Mouse (Mus musculus) forebrain, embryonic 12.5 days (tissue): ENCODE measurements around the gene Tacc2. TPM values are rescaled to one million over a fixed set of nuclear protein-coding genes. Genes with fewer than 3 reads are reported as not detected.
"Not testable (repeated sequence)": the region's sequence is repeated elsewhere in the genome, so short reads cannot be mapped to it uniquely, and the experiment has no call there.

Experiments used
- ATAC-seq: fragments of 200-750 bp; cut with Nextera tagmentation; 2 replicates; pipeline ENCODE4 v1.8.0; 2017; ENCODE audit warnings: moderate TSS enrichment; ENCODE audit not compliant: low FRiP score
- H3K27ac ChIP-seq: fragments of 300-500 bp; sonication (generic); 2 replicates; pipeline ENCODE4 v1.5.1; 2016; ENCODE audit warnings: mild to moderate bottlenecking
- H3K27me3 ChIP-seq: fragments of 300-500 bp; sonication (generic); 2 replicates; pipeline ENCODE4 v1.6.1; 2016; ENCODE audit warnings: mild to moderate bottlenecking
- H3K36me3 ChIP-seq: fragments of 300-500 bp; sonication (generic); replicated peaks from 2 replicates; pipeline ENCODE4 v1.6.1; 2016; ENCODE audit warnings: mild to moderate bottlenecking
- H3K4me1 ChIP-seq: fragments of 300-500 bp; sonication (generic); 2 replicates; pipeline ENCODE4 v1.6.1; 2016
- H3K4me2 ChIP-seq: fragments of 300-500 bp; sonication (generic); 2 replicates; pipeline ENCODE4 v1.6.1; 2016; ENCODE audit warnings: mild to moderate bottlenecking, moderate library complexity
- H3K4me3 ChIP-seq: fragments of 300-500 bp; sonication (generic); replicated peaks from 2 replicates; pipeline ENCODE4 v1.5.1; 2016; ENCODE audit warnings: mild to moderate bottlenecking
- H3K9ac ChIP-seq: fragments of 300-500 bp; sonication (generic); 2 replicates; pipeline ENCODE4 v1.6.1; 2016; ENCODE audit warnings: mild to moderate bottlenecking
- H3K9me3 ChIP-seq: fragments of 300-500 bp; sonication (generic); 2 replicates; pipeline ENCODE4 v1.6.1; 2016
- WGBS: fragments of 180-500 bp; shearing (Covaris S2); methylation state at CpG from one replicate; pipeline ENCODE4 v1.1.7; 2016; 5-methylcytosine and 5-hydroxymethylcytosine counted together
- polyA plus RNA-seq: library from polyadenylated mRNA; unstranded; fragments of >200 nt; fragmentation: Nextera tagmentation; extraction: Ambion mirVana; gene quantifications from 2 replicates; pipeline ENCODE4 v1.2.1, GENCODE M21; 2016

The Tacc2 gene
- polyA plus RNA-seq = 54.8 and 57.3 TPM in 2 replicates

DNA sequence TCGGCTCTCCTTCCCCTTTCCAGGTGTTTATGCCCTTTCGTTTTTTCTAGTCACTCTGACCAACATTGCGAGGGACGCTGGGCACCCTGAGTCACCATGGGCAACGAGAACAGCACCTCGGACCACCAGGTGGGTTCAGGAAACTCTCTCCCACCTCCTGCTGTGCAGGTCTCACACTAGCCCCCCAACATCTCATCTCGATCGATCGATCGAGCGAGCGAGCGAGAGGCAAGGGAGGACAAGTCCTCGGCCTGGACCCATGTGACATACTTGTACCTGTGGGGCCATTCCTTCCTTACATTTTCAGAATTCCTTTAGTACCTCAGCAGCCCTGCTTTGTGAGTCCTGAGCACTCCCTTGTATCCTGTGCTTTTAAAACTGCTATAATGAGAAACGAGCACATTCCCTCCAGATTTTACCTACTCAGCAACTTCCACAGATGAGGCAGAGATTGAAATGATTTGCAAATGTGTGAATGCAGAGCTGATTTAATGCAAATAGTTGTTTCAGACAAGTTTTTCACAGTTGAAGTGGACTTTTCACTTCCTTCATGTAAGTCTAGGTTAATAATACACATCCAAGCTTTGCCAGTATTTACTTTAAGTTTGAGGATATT, at the start of gene Tacc2:
TSS of gene Tacc2 (plus strand) at position 51 of the 616 bp plus-strand sequence.
- Histone ChIP-seq H3K27me3 (no peaks in the 10 kb centered on the region), H3K9ac (no peak within 1 kb of the TSS), H3K4me3 (no peak within 1 kb of the TSS), H3K9me3 (no peaks in the 10 kb centered on the region), H3K36me3 (no peaks in the 10 kb centered on the region), H3K4me2 (no peak within 1 kb of the TSS), H3K27ac (no peak within 1 kb of the TSS), H3K4me1 (peaks cover 13% of the 10 kb centered on the region)
- ATAC-seq = no peak
- WGBS = 56% methylated on average over 15 of the region's 15 CpGs

DNA sequence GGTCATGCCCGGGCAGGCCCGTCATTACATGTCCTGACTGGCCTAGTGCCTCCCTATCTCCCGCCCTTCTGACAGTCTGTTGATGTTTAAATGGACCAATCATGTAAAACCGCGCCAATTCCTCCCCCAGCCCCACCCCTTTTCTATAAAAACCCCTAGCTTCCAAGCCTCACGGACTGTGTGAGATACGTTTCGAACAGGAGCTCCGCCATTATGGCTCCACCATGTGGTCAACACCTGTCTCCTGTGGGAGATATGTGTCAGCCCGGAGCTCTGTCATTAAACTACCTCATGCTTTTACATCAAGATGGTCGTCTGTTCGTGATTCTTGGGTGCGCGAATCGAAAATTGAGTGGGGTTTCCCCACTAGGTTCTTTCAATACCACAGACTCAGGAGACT, 46.1 kb upstream of the Tacc2 start:
- H3K9me3 ChIP-seq = not testable (repeated sequence)
- WGBS = 96% methylated on average over 15 of the region's 15 CpGs

DNA sequence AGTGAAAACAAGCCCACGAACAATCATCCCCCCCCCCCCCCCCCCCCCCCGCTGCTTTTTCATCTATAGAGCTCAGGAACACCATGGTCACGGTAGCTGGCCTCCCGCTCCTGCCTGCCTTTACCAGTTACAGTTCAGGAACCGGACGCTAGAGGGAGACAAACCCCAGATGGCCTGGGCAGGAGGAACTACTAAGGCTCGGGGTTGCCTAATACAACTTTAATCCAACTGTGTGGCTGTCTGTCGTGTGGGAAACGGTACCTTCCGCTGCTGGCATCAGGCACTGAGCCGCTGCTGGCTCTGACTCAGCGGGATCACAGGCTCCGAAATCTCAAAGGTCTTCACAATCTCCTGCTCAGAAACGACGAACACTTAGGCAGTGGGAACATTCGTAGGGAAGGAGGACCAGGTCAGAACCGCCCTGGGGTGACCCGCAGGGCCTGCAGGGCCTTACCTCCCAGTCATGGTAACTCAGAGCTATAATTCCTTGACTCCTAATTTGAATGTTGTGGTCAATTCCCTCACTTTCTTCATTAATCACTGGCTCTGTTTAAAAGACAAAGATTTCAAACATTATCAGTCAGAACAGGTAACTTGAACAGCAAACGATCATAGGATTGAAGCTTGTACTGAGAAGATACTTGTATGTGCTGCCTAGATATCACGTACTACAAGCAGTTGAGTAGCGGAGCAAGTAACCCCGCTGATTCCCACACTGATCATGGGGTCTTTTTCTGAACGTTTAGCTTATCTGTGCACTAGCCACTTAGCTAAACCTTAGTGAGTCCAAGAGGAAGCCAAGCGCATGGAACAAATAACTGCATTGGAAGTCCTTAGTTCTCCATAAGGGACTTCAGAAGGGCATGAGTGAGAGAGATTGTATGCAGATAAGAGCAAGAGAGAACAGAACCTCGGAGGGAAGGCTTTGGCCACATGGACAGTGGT, 43.6 kb upstream of the Tacc2 start:
- ATAC-seq = peak; percentile 55
- Histone ChIP-seq H3K9me3 (no peaks in the 10 kb centered on the region), H3K4me3 (no peak overlapping the region), H3K36me3 (peaks cover 58% of the 10 kb centered on the region), H3K27ac (0 out of 2 replicates have a peak overlapping the region, but pooled peaks have one; percentile 36), H3K27me3 (no peaks in the 10 kb centered on the region), H3K9ac (no peak overlapping the region), H3K4me2 (no peak overlapping the region), H3K4me1 (no peaks in the 10 kb centered on the region)
- 53% methylated on average over 23 of the region's 25 CpGs for WGBS

More for the DNA sequence above, 46.1 kb upstream of the Tacc2 start:
- not testable (repeated sequence) for ATAC-seq, H3K9ac ChIP-seq, H3K4me1 ChIP-seq, H3K4me2 ChIP-seq, H3K27me3 ChIP-seq, H3K4me3 ChIP-seq, H3K27ac ChIP-seq
- H3K36me3 ChIP-seq = peaks cover 39% of the 10 kb centered on the region

DNA sequence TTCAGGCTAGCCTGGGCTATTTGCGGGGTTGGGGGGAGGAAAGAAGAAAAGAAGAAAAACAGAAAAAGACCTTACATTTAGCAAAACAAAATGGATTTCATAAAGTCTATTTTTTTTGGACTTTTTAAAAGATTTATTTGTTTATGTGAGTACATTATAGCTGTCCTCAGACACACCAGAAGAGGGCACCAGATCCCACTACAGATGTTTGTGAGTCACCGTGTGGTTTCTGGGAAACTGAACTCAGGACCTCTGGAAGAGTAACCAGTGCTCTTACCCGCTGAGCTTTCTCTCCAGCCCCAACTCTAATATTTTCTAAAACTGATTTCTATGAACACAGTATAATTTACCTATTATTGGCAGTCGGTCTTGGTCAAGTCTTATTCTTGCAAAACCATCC, 42.1 kb upstream of the Tacc2 start:
- no peak overlapping the region for H3K4me2 ChIP-seq
- H3K4me3 ChIP-seq = no peak overlapping the region
- no peak overlapping the region for H3K9ac ChIP-seq
- WGBS = 89% methylated on average over 4 of the region's 4 CpGs
- H3K36me3 ChIP-seq = peaks cover 74% of the 10 kb centered on the region
- no peak for ATAC-seq
- H3K27ac ChIP-seq = no peak overlapping the region
- H3K27me3 ChIP-seq = no peaks in the 10 kb centered on the region
- H3K4me1 ChIP-seq = no peaks in the 10 kb centered on the region
- no peaks in the 10 kb centered on the region for H3K9me3 ChIP-seq

DNA sequence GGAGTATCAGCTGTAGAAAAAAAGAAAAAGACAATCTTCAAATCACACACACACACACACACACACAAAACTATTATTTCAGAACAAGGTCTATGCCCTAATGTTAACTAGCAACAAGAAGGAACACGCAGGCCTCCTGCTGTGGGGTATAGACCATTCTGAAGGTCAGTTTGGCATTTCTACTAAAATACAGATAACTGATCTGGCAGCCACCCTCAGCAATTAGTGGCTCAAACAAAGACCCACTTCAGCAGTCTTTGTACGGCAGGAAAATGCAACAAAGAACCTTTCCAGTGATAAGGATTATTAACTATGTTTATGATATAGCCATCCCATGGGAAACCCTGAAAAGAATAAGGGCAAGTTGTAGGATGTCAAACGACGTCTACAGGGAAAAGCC, 40.2 kb upstream of the Tacc2 start:
- Histone ChIP-seq H3K27me3 (no peaks in the 10 kb centered on the region), H3K27ac (no peak overlapping the region), H3K4me1 (no peaks in the 10 kb centered on the region), H3K4me3 (no peak overlapping the region), H3K4me2 (no peak overlapping the region), H3K9ac (no peak overlapping the region), H3K9me3 (no peaks in the 10 kb centered on the region), H3K36me3 (peaks cover 78% of the 10 kb centered on the region)
- ATAC-seq = no peak
- 85% methylated on average over 4 of the region's 4 CpGs for WGBS

DNA sequence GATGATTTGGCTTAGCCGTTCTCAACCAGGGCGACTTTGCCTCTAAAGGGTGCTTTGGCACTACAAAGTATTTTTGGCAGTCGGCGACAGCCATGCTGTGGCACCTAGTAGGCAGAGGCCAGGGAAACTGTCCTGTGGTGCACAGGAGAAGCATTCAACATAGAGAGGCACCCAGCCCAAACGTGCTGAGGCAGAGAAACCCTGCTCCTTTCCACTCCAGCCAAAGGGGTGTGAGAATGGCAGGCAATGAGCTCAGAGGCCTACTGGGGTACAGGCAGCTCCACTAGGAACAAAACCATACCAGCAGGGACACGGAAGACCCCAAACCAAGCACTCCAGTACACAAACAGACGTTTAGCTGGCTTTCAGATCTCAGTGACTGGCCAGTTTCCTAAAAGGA, 37.1 kb upstream of the Tacc2 start:
- no peak overlapping the region for H3K4me2 ChIP-seq

DNA sequence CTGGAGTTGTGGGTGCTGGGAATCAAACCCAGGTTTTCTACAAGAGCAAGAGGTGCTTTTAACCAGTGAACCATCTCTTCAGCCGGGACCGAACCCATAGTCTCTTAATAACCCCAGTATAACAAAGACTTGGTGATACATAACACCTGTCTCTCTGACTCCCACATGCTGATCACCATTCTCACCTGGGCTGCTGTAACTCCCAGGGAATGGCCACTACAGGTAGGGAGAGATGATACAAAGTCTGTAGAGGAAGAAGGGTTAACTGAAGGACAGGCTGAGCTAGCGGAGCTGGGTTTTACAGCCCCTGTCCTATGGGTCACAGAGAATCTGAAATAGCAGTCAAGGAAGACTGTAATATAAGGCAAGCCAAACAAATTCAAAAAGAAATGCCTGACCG, 34.1 kb upstream of the Tacc2 start:
- Histone ChIP-seq H3K9me3 (no peaks in the 10 kb centered on the region), H3K4me2 (no peak overlapping the region), H3K4me3 (no peak overlapping the region), H3K27ac (no peak overlapping the region), H3K27me3 (no peaks in the 10 kb centered on the region), H3K36me3 (peaks cover 63% of the 10 kb centered on the region), H3K4me1 (peaks cover 18% of the 10 kb centered on the region), H3K9ac (no peak overlapping the region)
- 98% methylated on average over 4 of the region's 4 CpGs for WGBS
- no peak for ATAC-seq

More for the DNA sequence above, 37.1 kb upstream of the Tacc2 start:
- Histone ChIP-seq H3K27me3 (no peaks in the 10 kb centered on the region), H3K36me3 (peaks cover 90% of the 10 kb centered on the region), H3K9me3 (no peaks in the 10 kb centered on the region), H3K4me3 (no peak overlapping the region), H3K4me1 (peaks cover 5% of the 10 kb centered on the region; the same call in 1 of the 2 replicates), H3K27ac (no peak overlapping the region), H3K9ac (no peak overlapping the region)
- WGBS = 89% methylated on average over 7 of the region's 7 CpGs
- ATAC-seq = no peak

DNA sequence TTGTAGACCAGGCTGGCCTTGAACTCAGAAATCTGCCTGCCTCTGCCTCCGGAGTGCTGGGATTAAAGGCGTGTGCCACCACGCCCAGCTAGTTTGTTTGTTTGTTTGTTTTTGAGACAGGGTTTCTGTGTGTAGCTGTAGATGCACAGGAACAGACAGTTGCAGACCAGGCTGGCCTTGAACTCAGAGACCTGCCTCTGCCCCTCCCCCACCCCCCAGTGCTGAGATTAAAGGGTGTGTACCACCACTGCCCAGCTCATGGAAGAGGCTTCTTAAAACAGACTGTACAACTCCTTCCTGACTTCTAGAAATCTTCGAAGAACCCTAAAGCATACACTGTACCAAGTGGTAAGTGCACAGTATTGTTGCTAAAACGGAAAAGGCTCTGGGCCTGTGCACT, 31.8 kb upstream of the Tacc2 start:
- no peak overlapping the region for H3K9ac ChIP-seq
- 91% methylated on average over 5 of the region's 5 CpGs for WGBS
- H3K4me3 ChIP-seq = peak overlapping the region; percentile 89; the same call in 1 of the 2 replicates
- no peak for ATAC-seq
- peak overlapping the region; percentile 83 for H3K4me2 ChIP-seq
- H3K4me1 ChIP-seq = peaks cover 18% of the 10 kb centered on the region
- no peaks in the 10 kb centered on the region for H3K9me3 ChIP-seq
- H3K27ac ChIP-seq = no peak overlapping the region
- H3K36me3 ChIP-seq = peaks cover 41% of the 10 kb centered on the region
- no peaks in the 10 kb centered on the region for H3K27me3 ChIP-seq

DNA sequence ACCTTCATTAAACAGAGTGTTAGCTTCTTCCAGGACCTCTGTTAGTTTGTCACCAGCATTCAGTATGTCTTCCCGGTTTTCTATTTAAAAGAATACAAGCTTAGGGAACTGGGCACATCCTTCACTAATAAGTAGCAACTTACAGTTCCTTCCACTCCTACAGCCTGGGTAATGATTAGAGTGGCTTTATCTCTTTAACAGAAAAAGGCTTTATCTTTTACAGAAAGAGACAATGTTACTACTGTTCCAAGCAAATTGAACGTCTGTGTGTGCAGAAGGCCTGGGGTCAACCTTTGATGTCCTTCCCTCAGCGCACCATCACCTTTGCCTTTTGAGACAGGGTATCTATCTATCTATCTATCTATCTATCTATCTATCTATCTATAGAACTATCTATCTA, 31.3 kb upstream of the Tacc2 start:
- H3K4me1 ChIP-seq = peaks cover 18% of the 10 kb centered on the region
- no peak for ATAC-seq
- no peaks in the 10 kb centered on the region for H3K9me3 ChIP-seq
- peaks cover 38% of the 10 kb centered on the region for H3K36me3 ChIP-seq
- H3K4me3 ChIP-seq = peak overlapping the region; percentile 89
- H3K4me2 ChIP-seq = peak overlapping the region; percentile 83
- WGBS = 47% methylated on average over 3 of the region's 3 CpGs
- H3K27ac ChIP-seq = peak overlapping the region; percentile 99
- peak overlapping the region; percentile 95 for H3K9ac ChIP-seq
- H3K27me3 ChIP-seq = no peaks in the 10 kb centered on the region

DNA sequence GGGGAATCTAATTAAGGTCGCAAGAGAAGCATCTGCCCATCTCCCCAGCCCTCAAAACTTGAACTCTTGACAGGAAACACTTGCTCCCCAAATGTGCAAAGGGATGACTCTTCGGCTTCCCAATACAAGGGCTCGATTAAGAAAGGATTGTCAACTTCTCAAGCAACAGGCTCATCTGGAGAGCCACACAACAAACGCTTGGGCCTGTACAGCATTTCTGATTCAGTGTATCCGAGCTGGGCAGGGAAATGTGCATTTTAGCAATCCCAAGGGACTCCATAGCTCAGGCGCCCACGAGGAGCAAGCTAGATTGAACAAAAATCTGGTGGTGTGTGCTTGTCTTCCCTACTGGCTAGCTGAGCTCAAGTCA, 30.8 kb upstream of the Tacc2 start:
- Histone ChIP-seq H3K4me1 (peaks cover 18% of the 10 kb centered on the region), H3K4me2 (peak overlapping the region; percentile 83), H3K9ac (peak overlapping the region; percentile 95), H3K27me3 (no peaks in the 10 kb centered on the region), H3K27ac (peak overlapping the region; percentile 99), H3K4me3 (peak overlapping the region; percentile 89), H3K9me3 (no peaks in the 10 kb centered on the region), H3K36me3 (peaks cover 34% of the 10 kb centered on the region)
- ATAC-seq = no peak
- 7% methylated on average over 7 of the region's 7 CpGs for WGBS

DNA sequence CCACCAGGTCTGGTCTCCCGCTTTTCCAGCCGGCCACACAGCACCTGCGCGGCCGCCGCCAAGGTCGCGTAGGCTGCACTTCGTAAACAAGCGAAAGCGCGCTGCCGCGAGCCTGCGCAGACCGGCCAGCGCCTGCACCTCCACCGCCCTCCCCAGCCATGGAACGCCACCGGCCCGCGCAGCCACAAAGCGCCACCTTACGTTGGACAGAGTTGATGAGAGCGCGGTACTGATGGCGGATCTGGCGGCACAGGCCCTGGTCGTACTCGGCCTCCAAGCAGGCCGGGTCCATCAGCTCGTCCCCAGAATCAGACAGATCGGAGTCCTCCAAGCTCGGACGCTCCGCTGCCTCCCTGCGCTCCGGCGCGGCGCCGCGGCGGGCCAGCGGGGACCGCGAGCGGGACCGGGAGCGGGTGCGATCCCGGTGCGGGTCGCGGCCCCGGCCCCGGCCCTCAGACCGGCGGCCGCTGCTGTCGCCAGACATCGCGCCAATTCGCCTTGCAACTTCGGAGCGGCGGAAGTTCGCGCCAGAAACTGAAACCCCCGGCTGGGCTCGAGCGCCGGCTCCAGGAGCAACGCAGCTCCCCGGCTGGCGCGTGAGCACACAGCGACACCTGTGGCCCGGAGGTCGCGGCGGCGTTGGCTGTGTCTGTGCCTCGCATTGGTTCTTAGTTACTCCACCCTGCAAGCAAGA, 30.3 kb upstream of the Tacc2 start:
- peak; percentile 96 for ATAC-seq
- peak overlapping the region; percentile 99 for H3K27ac ChIP-seq
- H3K9me3 ChIP-seq = no peaks in the 10 kb centered on the region
- peak overlapping the region; percentile 95 for H3K9ac ChIP-seq
- H3K4me3 ChIP-seq = peak overlapping the region; percentile 89
- under 1% methylated on average over 79 of the region's 84 CpGs for WGBS
- H3K27me3 ChIP-seq = no peaks in the 10 kb centered on the region
- H3K4me1 ChIP-seq = peaks cover 18% of the 10 kb centered on the region
- H3K36me3 ChIP-seq = peaks cover 29% of the 10 kb centered on the region
- peak overlapping the region; percentile 83 for H3K4me2 ChIP-seq

DNA sequence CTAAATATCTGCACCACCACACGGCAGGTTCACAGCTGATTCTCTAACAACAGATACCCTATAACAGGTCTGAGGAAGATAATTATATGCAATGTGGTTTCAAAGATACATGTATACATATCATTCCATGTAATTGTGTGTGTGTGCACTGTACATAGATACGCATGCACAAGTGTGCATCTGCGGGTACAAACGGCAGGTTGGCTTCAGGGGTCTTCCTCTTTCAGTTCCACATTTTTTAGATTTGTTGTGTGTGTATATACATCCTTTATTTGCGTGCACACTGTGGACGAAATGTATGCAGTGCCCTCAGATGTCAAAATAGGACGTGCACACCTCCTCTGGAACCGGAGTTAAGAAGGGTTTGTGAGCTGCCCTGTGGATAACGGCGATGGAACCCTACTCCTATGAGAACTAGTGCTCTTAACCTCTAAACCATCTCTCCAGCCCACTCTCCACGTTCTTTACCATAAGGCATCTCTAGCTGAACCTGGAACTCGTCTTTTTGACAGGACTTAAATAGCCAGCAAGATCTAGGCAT, 29.5 kb upstream of the Tacc2 start:
- H3K9me3 ChIP-seq = no peaks in the 10 kb centered on the region
- no peak overlapping the region for H3K4me3 ChIP-seq
- no peak overlapping the region for H3K9ac ChIP-seq
- peaks cover 21% of the 10 kb centered on the region for H3K36me3 ChIP-seq
- peaks cover 2% of the 10 kb centered on the region; the same call in 1 of the 2 replicates for H3K27me3 ChIP-seq
- no peak overlapping the region for H3K27ac ChIP-seq
- H3K4me2 ChIP-seq = peak overlapping the region; percentile 83
- H3K4me1 ChIP-seq = peaks cover 22% of the 10 kb centered on the region
- no peak for ATAC-seq
- WGBS = 87% methylated on average over 12 of the region's 12 CpGs
